Mouse (Mus musculus) hindbrain, embryonic 11.5 days (tissue): ENCODE measurements at regions not wholly inside any gene's neighbourhood (a gene's known extent, or its start where the extent isn't known, plus 50 kb on each side); places are given as distances from the start of the nearest gene placed in this dataset.

Experiments used
- ATAC-seq: fragments of 200-750 bp; cut with Nextera tagmentation; 2 replicates; pipeline ENCODE4 v1.8.0; 2017; ENCODE audit warnings: mild to moderate bottlenecking, moderate TSS enrichment, moderate library complexity; ENCODE audit not compliant: low FRiP score
- DNase-seq: peaks from one replicate; pipeline ENCODE4 v3.0.0-alpha.2; 2015; ENCODE audit warnings: low spot score
- H3K27ac ChIP-seq: fragments of 300-500 bp; sonication (generic); 2 replicates; pipeline ENCODE4 v1.5.1; 2014; ENCODE audit warnings: mild to moderate bottlenecking, low read depth, low read length
- H3K27me3 ChIP-seq: fragments of 300-500 bp; sonication (generic); 2 replicates; pipeline ENCODE4 v1.6.1; 2014; ENCODE audit warnings: mild to moderate bottlenecking, low read length, moderate library complexity, mixed read lengths; ENCODE audit not compliant: control insufficient read depth, insufficient read depth
- H3K36me3 ChIP-seq: fragments of 300-500 bp; sonication (generic); 2 replicates; pipeline ENCODE4 v1.6.1; 2014; ENCODE audit warnings: mild to moderate bottlenecking, low read length, moderate library complexity, mixed read lengths; ENCODE audit not compliant: control insufficient read depth, insufficient read depth
- H3K4me1 ChIP-seq: fragments of 300-500 bp; sonication (generic); replicated peaks from 2 replicates; pipeline ENCODE4 v1.6.1; 2014; ENCODE audit warnings: low read length, mixed read lengths; ENCODE audit not compliant: control insufficient read depth, insufficient read depth
- H3K4me2 ChIP-seq: fragments of 300-500 bp; sonication (generic); replicated peaks from 2 replicates; pipeline ENCODE4 v1.6.1; 2014; ENCODE audit warnings: mild to moderate bottlenecking, low read depth, low read length
- H3K4me3 ChIP-seq: fragments of 300-500 bp; sonication (generic); 2 replicates; pipeline ENCODE4 v1.5.1; 2014; ENCODE audit warnings: low read depth, low read length
- H3K9ac ChIP-seq: fragments of 300-500 bp; sonication (generic); 2 replicates; pipeline ENCODE4 v1.6.1; 2014; ENCODE audit warnings: low read depth, low read length
- H3K9me3 ChIP-seq: fragments of 300-500 bp; sonication (generic); 2 replicates; pipeline ENCODE4 v1.6.1; 2016; ENCODE audit warnings: low read length; ENCODE audit not compliant: control insufficient read depth
- whole genome bisulfite sequencing: fragments of 180-500 bp; shearing (Covaris S2); extraction: QIAGEN DNeasy Blood & Tissue Kit; methylation state at CpG from one replicate; pipeline ENCODE4 v1.1.7; 2014; 5-methylcytosine and 5-hydroxymethylcytosine counted together

DNA sequence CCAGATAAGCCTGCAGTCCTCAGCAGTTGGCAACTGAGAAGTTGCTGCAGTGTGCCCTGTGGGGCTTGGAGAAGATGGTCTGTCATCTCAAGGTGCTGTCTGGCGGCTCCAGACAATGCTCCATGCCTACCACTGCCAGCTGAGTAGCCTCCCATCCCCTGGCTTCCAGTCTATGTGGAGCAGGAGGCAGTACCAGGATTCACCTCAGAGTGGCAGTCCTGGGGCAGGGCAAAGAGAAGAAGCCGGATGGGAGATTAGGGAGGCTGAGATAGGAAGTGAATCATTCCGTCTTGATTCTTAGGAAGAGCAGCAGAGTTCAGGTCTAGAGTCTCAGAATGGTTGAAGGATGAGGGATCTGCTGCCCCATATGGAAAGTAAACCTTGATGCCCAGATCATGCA, 198.1 kb upstream of the H2al1a start:
- Histone ChIP-seq H3K36me3 (no peaks in the 10 kb centered on the region), H3K4me1 (no peaks in the 10 kb centered on the region), H3K27ac (no peak overlapping the region), H3K27me3 (no peaks in the 10 kb centered on the region), H3K9ac (no peak overlapping the region), H3K9me3 (no peaks in the 10 kb centered on the region), H3K4me3 (no peak overlapping the region), H3K4me2 (no peak overlapping the region)
- 43% methylated on average over 3 of the region's 3 CpGs for WGBS
- no peak for DNase-seq
- ATAC-seq, result no peak

DNA sequence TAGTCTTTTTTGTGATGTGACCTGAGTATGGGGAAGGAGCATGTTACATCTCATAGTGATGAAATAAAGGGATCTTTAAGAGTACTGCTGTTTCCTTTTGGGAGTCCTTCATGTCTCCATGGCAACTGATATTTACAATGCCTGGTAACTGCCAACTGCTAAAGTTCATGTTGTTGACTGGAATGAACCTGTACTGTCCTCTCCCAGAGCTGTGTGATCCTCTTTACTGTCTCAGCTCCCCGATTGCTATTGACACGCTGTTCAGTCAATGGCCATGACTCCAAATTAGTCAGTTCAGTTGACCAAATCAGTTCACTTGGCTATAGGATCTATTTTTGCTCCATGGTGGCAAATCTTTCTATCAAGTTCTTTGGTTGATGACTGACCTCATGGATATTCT, 167.8 kb upstream of the H2al1a start:
- H3K4me2 ChIP-seq, result no peak overlapping the region
- H3K36me3 ChIP-seq, result no peaks in the 10 kb centered on the region
- H3K9ac ChIP-seq, result no peak overlapping the region
- no peaks in the 10 kb centered on the region for H3K27me3 ChIP-seq
- H3K27ac ChIP-seq, result no peak overlapping the region
- WGBS, result 83% methylated on average over 2 of the region's 2 CpGs
- no peak overlapping the region for H3K4me3 ChIP-seq
- DNase-seq (no peak), ATAC-seq (no peak)
- no peaks in the 10 kb centered on the region for H3K9me3 ChIP-seq
- no peaks in the 10 kb centered on the region for H3K4me1 ChIP-seq

DNA sequence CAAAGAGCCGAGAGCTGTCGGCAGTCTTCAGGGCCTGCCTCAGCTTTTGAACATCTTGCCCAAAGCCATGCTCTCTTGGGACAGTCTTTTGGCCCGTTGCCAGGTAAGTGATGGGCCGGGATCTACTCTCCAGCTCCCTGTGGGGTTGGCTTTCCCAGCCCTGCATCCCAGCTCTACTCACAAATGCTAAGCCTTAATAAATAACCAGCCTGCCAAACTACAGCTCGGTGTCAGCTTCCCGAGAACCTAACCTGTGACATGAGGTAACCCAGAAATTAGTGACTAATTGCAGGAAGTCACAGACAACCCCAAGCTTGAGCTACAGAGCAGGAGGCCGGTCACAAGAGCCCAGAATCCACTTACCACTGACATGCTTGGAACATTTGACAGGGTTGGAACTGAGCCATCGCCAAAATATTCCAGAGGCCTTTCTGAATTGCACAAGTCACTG, 159.1 kb upstream of the H2al1a start:
- DNase-seq (no peak), ATAC-seq (no peak)
- Histone ChIP-seq H3K4me3 (no peak overlapping the region), H3K27me3 (no peaks in the 10 kb centered on the region), H3K4me2 (no peak overlapping the region), H3K9me3 (no peaks in the 10 kb centered on the region), H3K36me3 (no peaks in the 10 kb centered on the region), H3K4me1 (no peaks in the 10 kb centered on the region), H3K27ac (no peak overlapping the region), H3K9ac (no peak overlapping the region)
- 62% methylated on average over 8 of the region's 8 CpGs for WGBS

DNA sequence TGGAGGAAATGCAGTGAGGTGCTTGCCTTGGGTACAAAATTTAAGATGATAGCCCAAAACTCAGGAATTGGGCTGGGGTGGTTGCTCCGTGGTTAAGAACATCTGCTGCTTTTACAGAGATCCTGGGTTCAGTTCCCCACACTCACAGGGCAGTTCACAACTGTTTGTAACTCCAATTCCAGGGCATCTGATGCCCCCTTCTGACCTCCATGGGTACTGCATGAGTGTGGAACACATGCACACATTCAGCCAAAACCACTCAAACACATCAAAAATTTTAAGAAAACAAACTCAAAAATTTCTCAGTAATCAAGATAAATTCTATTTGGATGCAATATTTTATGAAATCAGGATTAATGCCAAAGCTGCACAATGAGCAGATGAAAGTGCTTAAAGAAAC, 157.8 kb upstream of the H2al1a start:
- 89% methylated on average over 1 of the region's 1 CpGs for WGBS
- H3K4me3 ChIP-seq, result no peak overlapping the region
- H3K9me3 ChIP-seq, result no peaks in the 10 kb centered on the region
- H3K4me1 ChIP-seq, result no peaks in the 10 kb centered on the region
- H3K27me3 ChIP-seq, result no peaks in the 10 kb centered on the region
- DNase-seq (no peak), ATAC-seq (no peak)
- H3K36me3 ChIP-seq, result no peaks in the 10 kb centered on the region
- no peak overlapping the region for H3K27ac ChIP-seq
- no peak overlapping the region for H3K9ac ChIP-seq
- no peak overlapping the region for H3K4me2 ChIP-seq

DNA sequence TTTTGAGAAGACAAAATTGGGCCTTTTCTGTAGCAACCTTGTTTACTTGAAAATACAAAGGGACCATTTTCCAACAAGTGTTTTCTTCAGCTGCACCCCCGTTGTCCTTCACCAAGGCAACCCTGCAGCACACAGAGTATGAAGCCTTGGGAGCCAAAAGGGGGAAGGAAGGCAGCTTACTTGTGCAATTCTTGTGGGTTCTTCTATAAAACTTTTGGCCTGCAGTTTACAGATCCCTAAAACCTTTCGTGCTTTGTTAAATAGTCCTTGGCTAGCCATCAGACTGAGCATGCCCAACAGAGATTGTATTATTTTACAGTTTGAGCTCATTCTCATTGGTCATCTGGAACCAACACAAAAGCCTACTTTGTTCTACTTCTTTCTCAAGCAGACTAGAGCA, 140.6 kb upstream of the H2al1a start:
- H3K4me3 ChIP-seq, result no peak overlapping the region
- no peak for DNase-seq

DNA sequence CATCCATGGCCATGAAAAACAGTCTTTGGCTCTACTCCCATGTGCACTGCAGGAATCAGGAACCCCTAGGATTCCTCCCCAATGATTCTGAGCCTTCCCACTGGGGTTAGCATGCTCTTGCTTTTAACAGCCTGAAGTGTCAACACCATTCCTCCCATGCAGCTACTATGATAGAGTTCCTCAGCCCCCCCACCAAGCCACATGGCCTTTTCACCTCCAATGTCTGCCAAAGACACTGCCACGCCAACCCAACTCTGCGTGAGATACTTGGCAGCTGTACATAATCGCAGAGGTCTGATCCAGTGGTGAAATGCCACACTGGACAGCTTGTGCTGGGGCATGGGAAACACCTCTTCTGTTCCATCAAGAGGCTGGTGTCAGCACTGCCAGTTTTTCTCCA, 128.6 kb upstream of the H2al1a start:
- no peaks in the 10 kb centered on the region for H3K9me3 ChIP-seq
- ATAC-seq (no peak), DNase-seq (no peak)
- H3K36me3 ChIP-seq, result no peaks in the 10 kb centered on the region
- WGBS, result 79% methylated on average over 3 of the region's 3 CpGs
- H3K27ac ChIP-seq, result no peak overlapping the region
- no peaks in the 10 kb centered on the region for H3K4me1 ChIP-seq
- no peaks in the 10 kb centered on the region for H3K27me3 ChIP-seq
- H3K4me3 ChIP-seq, result no peak overlapping the region
- H3K9ac ChIP-seq, result no peak overlapping the region
- H3K4me2 ChIP-seq, result no peak overlapping the region

More for the DNA sequence above, 140.6 kb upstream of the H2al1a start:
- Histone ChIP-seq H3K9ac (no peak overlapping the region), H3K36me3 (no peaks in the 10 kb centered on the region), H3K27ac (no peak overlapping the region), H3K4me1 (no peaks in the 10 kb centered on the region), H3K4me2 (no peak overlapping the region), H3K27me3 (no peaks in the 10 kb centered on the region; the same call in 1 of the 2 replicates), H3K9me3 (no peaks in the 10 kb centered on the region)
- 87% methylated on average over 2 of the region's 2 CpGs for WGBS
- ATAC-seq, result no peak

DNA sequence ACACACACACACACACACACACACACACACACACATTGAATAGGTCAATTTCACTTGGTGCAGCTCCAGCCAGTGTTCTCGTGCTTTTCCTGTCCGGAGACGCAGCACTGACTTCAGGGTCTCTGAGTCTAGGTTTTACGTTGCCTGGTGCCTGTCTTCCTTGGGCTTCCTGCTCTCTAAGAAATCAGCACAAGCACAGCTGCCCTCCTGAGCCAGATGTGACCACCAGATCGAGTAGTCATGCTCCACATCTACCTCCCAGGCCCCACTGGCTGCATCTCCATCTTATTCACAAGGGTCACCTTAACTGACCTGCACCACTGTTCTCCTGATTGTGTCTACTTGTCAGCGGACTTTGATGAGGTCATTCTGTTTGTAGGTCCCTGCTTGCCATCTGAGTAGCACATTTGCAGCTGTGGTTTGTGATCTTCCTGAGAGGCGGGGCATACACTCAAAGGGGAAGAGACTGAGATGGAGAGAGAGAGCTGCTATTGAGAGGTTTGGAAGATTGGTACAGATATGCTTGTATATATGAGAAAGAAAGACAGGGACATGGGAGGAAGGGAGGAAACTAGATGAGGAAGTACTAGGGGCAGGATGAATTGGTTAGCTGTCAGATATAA, 118.8 kb upstream of the H2al1a start:
- no peak for ATAC-seq

DNA sequence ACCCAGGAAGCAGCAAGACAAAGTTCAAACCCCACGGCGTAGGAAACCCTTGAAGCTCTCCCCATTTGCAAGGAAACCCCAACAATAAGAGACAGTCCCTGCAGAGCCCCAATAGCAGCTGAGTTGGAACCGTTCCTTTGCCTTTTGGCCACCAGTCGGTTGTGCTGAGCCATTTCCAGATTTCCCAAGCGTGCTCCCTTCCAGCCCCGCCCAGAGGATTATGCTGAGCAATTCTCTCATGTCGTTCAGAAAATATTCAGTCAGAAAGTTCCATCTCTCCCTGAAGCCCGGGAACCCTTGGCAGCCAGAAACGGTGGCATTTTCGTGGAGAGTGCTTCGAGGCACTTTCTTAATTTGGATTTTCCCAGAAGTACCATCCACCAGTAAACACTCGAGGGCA, 117.2 kb upstream of the H2al1a start:
- ATAC-seq, result no peak
- Histone ChIP-seq H3K27me3 (no peaks in the 10 kb centered on the region), H3K36me3 (no peaks in the 10 kb centered on the region), H3K4me2 (no peak overlapping the region), H3K27ac (no peak overlapping the region), H3K9me3 (no peaks in the 10 kb centered on the region), H3K4me1 (no peaks in the 10 kb centered on the region), H3K9ac (no peak overlapping the region), H3K4me3 (no peak overlapping the region)
- no peak for DNase-seq
- WGBS, result 87% methylated on average over 12 of the region's 12 CpGs

More for the DNA sequence above, 118.8 kb upstream of the H2al1a start:
- no peak for DNase-seq
- Histone ChIP-seq H3K4me1 (no peaks in the 10 kb centered on the region), H3K27me3 (no peaks in the 10 kb centered on the region), H3K27ac (no peak overlapping the region), H3K4me3 (no peak overlapping the region), H3K4me2 (no peak overlapping the region), H3K9ac (no peak overlapping the region), H3K36me3 (no peaks in the 10 kb centered on the region), H3K9me3 (no peaks in the 10 kb centered on the region)
- WGBS, result 59% methylated on average over 7 of the region's 7 CpGs

DNA sequence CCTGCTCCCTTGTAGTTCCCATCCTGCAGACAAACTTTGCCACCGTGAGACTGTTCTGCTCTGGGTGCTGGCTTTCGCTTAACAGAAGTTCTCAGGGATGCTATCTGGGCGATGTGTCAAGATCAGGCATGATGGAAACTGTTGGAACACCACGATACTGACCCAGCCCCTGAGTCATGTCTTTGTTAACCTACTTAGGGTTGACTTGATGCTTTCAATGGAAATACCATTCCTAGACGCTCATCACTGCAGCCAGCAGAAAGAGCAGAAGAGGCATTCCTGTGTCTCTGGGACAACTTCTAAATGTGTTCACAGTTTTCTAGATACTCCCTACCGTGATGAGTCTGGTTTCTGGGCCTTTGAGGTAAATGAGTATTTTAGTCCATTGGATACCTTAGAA, 108.2 kb upstream of the H2al1a start:
- Histone ChIP-seq H3K27me3 (no peaks in the 10 kb centered on the region), H3K27ac (no peak overlapping the region), H3K9me3 (no peaks in the 10 kb centered on the region), H3K4me2 (no peak overlapping the region), H3K36me3 (no peaks in the 10 kb centered on the region), H3K4me3 (no peak overlapping the region), H3K4me1 (no peaks in the 10 kb centered on the region), H3K9ac (no peak overlapping the region)
- no peak for ATAC-seq
- no peak for DNase-seq
- WGBS, result 97% methylated on average over 6 of the region's 6 CpGs
